Mouse (Mus musculus): ENCODE data around the gene Asic1. TPM values are rescaled to one million over a fixed set of nuclear protein-coding genes. Genes with fewer than 3 reads are reported as not detected.

Asic1 gene
- polyA plus RNA-seq (2016; fragmentation: Nextera tagmentation; extraction: Ambion mirVana), result 54.3 and 62.6 TPM in 2 replicates

- Histone ChIP-seq H3K27ac (peak within 1 kb of the TSS; percentile 74), H3K9ac (peak within 1 kb of the TSS; percentile 95), H3K9me3 (no peaks in the 10 kb centered on the region), H3K4me3 (peak within 1 kb of the TSS; percentile 78), H3K27me3 (replicated peaks) (peaks cover 31% of the 10 kb centered on the region), H3K36me3 (peaks cover 4% of the 10 kb centered on the region; the same call in 1 of the 2 replicates), H3K4me1 (peaks cover 61% of the 10 kb centered on the region), H3K4me2 (replicated peaks) (peak within 1 kb of the TSS; percentile 93)
- peak; percentile 39 for ATAC-seq (ENCODE audit: low FRiP score, low read depth)
- WGBS, result 2% methylated on average over 65 of the region's 74 CpGs
Observed at GRCm38 (mm10) chr15:99670154-99670821, at the start of gene Asic1. Gene Asic1, plus strand, starts transcription at chr15:99670368.

GRCm38 (mm10) chr15:99622063-99622462 is 48.1 kb upstream of the Asic1 start:
- Histone ChIP-seq H3K4me3 (no peak overlapping the region), H3K9ac (no peak overlapping the region), H3K9me3 (no peaks in the 10 kb centered on the region), H3K4me1 (no peaks in the 10 kb centered on the region), H3K36me3 (peaks cover 67% of the 10 kb centered on the region), H3K27ac (no peak overlapping the region), H3K27me3 (replicated peaks) (no peaks in the 10 kb centered on the region), H3K4me2 (replicated peaks) (no peak overlapping the region)
- WGBS, result 96% methylated on average over 11 of the region's 11 CpGs
- no peak for ATAC-seq (ENCODE audit: low FRiP score, low read depth)

GRCm38 (mm10) chr15:99631618-99632017 is 38.5 kb upstream of the Asic1 start:
- Histone ChIP-seq H3K4me3 (no peak overlapping the region), H3K9me3 (no peaks in the 10 kb centered on the region), H3K27me3 (replicated peaks) (no peaks in the 10 kb centered on the region), H3K9ac (no peak overlapping the region), H3K27ac (no peak overlapping the region), H3K4me2 (replicated peaks) (no peak overlapping the region), H3K4me1 (0 out of 2 replicates have a peak, but pooled peaks cover 2% of the 10 kb centered on the region), H3K36me3 (peaks cover 89% of the 10 kb centered on the region)
- ATAC-seq (ENCODE audit: low FRiP score, low read depth), result no peak

GRCm38 (mm10) chr15:99634702-99635101 is 35.5 kb upstream of the Asic1 start:
- Histone ChIP-seq H3K4me1 (0 out of 2 replicates have a peak, but pooled peaks cover 2% of the 10 kb centered on the region), H3K9ac (no peak overlapping the region), H3K4me3 (no peak overlapping the region), H3K27ac (no peak overlapping the region), H3K36me3 (peaks cover 76% of the 10 kb centered on the region), H3K9me3 (no peaks in the 10 kb centered on the region), H3K4me2 (replicated peaks) (no peak overlapping the region), H3K27me3 (replicated peaks) (no peaks in the 10 kb centered on the region)
- 93% methylated on average over 7 of the region's 7 CpGs for WGBS
- ATAC-seq (ENCODE audit: low FRiP score, low read depth), result no peak

- no peaks in the 10 kb centered on the region for H3K27me3 ChIP-seq (replicated peaks)
- peak; percentile 48 for ATAC-seq (ENCODE audit: low FRiP score, low read depth)
- H3K4me3 ChIP-seq, result no peak overlapping the region
- peak overlapping the region; percentile 83 for H3K27ac ChIP-seq
- peaks cover 62% of the 10 kb centered on the region for H3K36me3 ChIP-seq
- WGBS, result 56% methylated on average over 12 of the region's 12 CpGs
- no peak overlapping the region for H3K9ac ChIP-seq
- 0 out of 2 replicates have a peak, but pooled peaks cover 5% of the 10 kb centered on the region for H3K4me1 ChIP-seq
- peak overlapping the region; percentile 31; the same call in 1 of the 2 replicates for H3K4me2 ChIP-seq (replicated peaks)
- no peaks in the 10 kb centered on the region for H3K9me3 ChIP-seq
Observed at GRCm38 (mm10) chr15:99637405-99638123, 32.6 kb upstream of the Asic1 start.

- 85% methylated on average over 5 of the region's 5 CpGs for WGBS
- Histone ChIP-seq H3K9me3 (no peaks in the 10 kb centered on the region), H3K4me2 (replicated peaks) (no peak overlapping the region), H3K27me3 (replicated peaks) (no peaks in the 10 kb centered on the region), H3K27ac (peak overlapping the region; percentile 83), H3K36me3 (peaks cover 57% of the 10 kb centered on the region), H3K4me1 (0 out of 2 replicates have a peak, but pooled peaks cover 6% of the 10 kb centered on the region), H3K9ac (no peak overlapping the region), H3K4me3 (no peak overlapping the region)
- no peak for ATAC-seq (ENCODE audit: low FRiP score, low read depth)
Observed at GRCm38 (mm10) chr15:99638124-99638485, 32.1 kb upstream of the Asic1 start.

GRCm38 (mm10) chr15:99642622-99643021 is 27.5 kb upstream of the Asic1 start:
- H3K9me3 ChIP-seq, result no peaks in the 10 kb centered on the region
- no peak overlapping the region for H3K9ac ChIP-seq
- 60% methylated on average over 6 of the region's 6 CpGs for WGBS
- peaks cover 22% of the 10 kb centered on the region for H3K36me3 ChIP-seq
- peaks cover 40% of the 10 kb centered on the region for H3K4me1 ChIP-seq
- H3K27me3 ChIP-seq (replicated peaks), result no peaks in the 10 kb centered on the region
- H3K4me2 ChIP-seq (replicated peaks), result peak overlapping the region; percentile 4; the same call in 1 of the 2 replicates
- H3K27ac ChIP-seq, result peak overlapping the region; percentile 38; the same call in 1 of the 2 replicates
- H3K4me3 ChIP-seq, result no peak overlapping the region
- ATAC-seq (ENCODE audit: low FRiP score, low read depth), result no peak

GRCm38 (mm10) chr15:99643832-99644231 is 26.3 kb upstream of the Asic1 start:
- Histone ChIP-seq H3K4me1 (peaks cover 50% of the 10 kb centered on the region), H3K9ac (no peak overlapping the region), H3K27ac (peak overlapping the region; percentile 26; the same call in 1 of the 2 replicates), H3K4me2 (replicated peaks) (no peak overlapping the region), H3K4me3 (no peak overlapping the region), H3K27me3 (replicated peaks) (no peaks in the 10 kb centered on the region), H3K9me3 (no peaks in the 10 kb centered on the region), H3K36me3 (peaks cover 19% of the 10 kb centered on the region)
- no peak for ATAC-seq (ENCODE audit: low FRiP score, low read depth)
- WGBS, result 69% methylated on average over 10 of the region's 10 CpGs

- peaks cover 59% of the 10 kb centered on the region for H3K4me1 ChIP-seq
- H3K4me3 ChIP-seq, result no peak overlapping the region
- H3K27me3 ChIP-seq (replicated peaks), result no peaks in the 10 kb centered on the region
- 59% methylated on average over 7 of the region's 7 CpGs for WGBS
- H3K4me2 ChIP-seq (replicated peaks), result peak overlapping the region; percentile 2; the same call in 1 of the 2 replicates
- no peak overlapping the region; the same call in 1 of the 2 replicates for H3K9ac ChIP-seq
- peak overlapping the region; percentile 2; the same call in 1 of the 2 replicates for H3K27ac ChIP-seq
- no peak for ATAC-seq (ENCODE audit: low FRiP score, low read depth)
- peaks cover 14% of the 10 kb centered on the region for H3K36me3 ChIP-seq
- H3K9me3 ChIP-seq, result no peaks in the 10 kb centered on the region
Observed at GRCm38 (mm10) chr15:99644776-99645175, 25.4 kb upstream of the Asic1 start.

- Histone ChIP-seq H3K4me1 (peaks cover 73% of the 10 kb centered on the region), H3K9me3 (no peaks in the 10 kb centered on the region), H3K9ac (0 out of 2 replicates have a peak overlapping the region, but pooled peaks have one; percentile 10), H3K4me2 (replicated peaks) (peak overlapping the region; percentile 41), H3K27me3 (replicated peaks) (no peaks in the 10 kb centered on the region), H3K36me3 (no peaks in the 10 kb centered on the region), H3K27ac (peak overlapping the region; percentile 42; the same call in 1 of the 2 replicates), H3K4me3 (no peak overlapping the region)
- 27% methylated on average over 4 of the region's 4 CpGs for WGBS
- peak; percentile 17; the same call in 1 of the 2 replicates for ATAC-seq (ENCODE audit: low FRiP score, low read depth)
Observed at GRCm38 (mm10) chr15:99648326-99648725, 21.8 kb upstream of the Asic1 start.

- 34% methylated on average over 6 of the region's 6 CpGs for WGBS
- peak overlapping the region; percentile 86 for H3K4me2 ChIP-seq (replicated peaks)
- no peak for ATAC-seq (ENCODE audit: low FRiP score, low read depth)
- H3K27me3 ChIP-seq (replicated peaks), result peaks cover 3% of the 10 kb centered on the region; the same call in 1 of the 2 replicates
- peak overlapping the region; percentile 42 for H3K27ac ChIP-seq
- no peaks in the 10 kb centered on the region for H3K9me3 ChIP-seq
- H3K9ac ChIP-seq, result peak overlapping the region; percentile 83; the same call in 1 of the 2 replicates
- H3K4me1 ChIP-seq, result peaks cover 77% of the 10 kb centered on the region
- no peaks in the 10 kb centered on the region for H3K36me3 ChIP-seq
- H3K4me3 ChIP-seq, result peak overlapping the region; percentile 23
Observed at GRCm38 (mm10) chr15:99649067-99649761, 21.0 kb upstream of the Asic1 start.

GRCm38 (mm10) chr15:99650304-99650703 is 19.9 kb upstream of the Asic1 start:
- WGBS, result 64% methylated on average over 2 of the region's 2 CpGs
- no peak for ATAC-seq (ENCODE audit: low FRiP score, low read depth)
- no peaks in the 10 kb centered on the region for H3K9me3 ChIP-seq
- peak overlapping the region; percentile 84 for H3K4me3 ChIP-seq
- H3K9ac ChIP-seq, result peak overlapping the region; percentile 83
- no peak overlapping the region for H3K27ac ChIP-seq
- peak overlapping the region; percentile 86 for H3K4me2 ChIP-seq (replicated peaks)
- H3K4me1 ChIP-seq, result peaks cover 69% of the 10 kb centered on the region
- H3K27me3 ChIP-seq (replicated peaks), result peaks cover 11% of the 10 kb centered on the region
- no peaks in the 10 kb centered on the region for H3K36me3 ChIP-seq
